Mouse (Mus musculus): Measurements from ENCODE around the gene Edem2. TPM values are rescaled to one million over a fixed set of nuclear protein-coding genes. Genes with fewer than 3 reads are reported as not detected.

The Edem2 gene
- total RNA-seq, 2 experiments from 2014 or later, result 16.6 to 17.8 TPM

- intact Hi-C loops (cut with DNase I), result no loop called here
- DNase-seq (ENCODE audit: low spot score in 2 of 2), result no peak
Measured at GRCm38 (mm10) chr2:155694564-155694963, 34.7 kb downstream of the Edem2 start.

GRCm38 (mm10) chr2:155693136-155693535 lies 36.1 kb downstream of the Edem2 start:
- no peak for DNase-seq (ENCODE audit: low spot score in 2 of 2)
- intact Hi-C loops (cut with DNase I), result no loop called here

- peak; percentile 96 to 98 for DNase-seq (ENCODE audit: low spot score in 2 of 2)
- intact Hi-C loops (cut with DNase I), result no loop called here
Measured at GRCm38 (mm10) chr2:155691723-155692493, 37.4 kb downstream of the Edem2 start, which contains the start of gene Trpc4ap. Gene Trpc4ap, minus strand, starts transcription at chr2:155692384.

- DNase-seq (ENCODE audit: low spot score in 2 of 2), result no peak
- intact Hi-C loops (cut with DNase I), result no loop called here
Measured at GRCm38 (mm10) chr2:155691336-155691722, 37.9 kb downstream of the Edem2 start.

- intact Hi-C loops (cut with DNase I), result no loop called here
- no peak for DNase-seq (ENCODE audit: low spot score in 2 of 2)
Measured at GRCm38 (mm10) chr2:155689211-155689610, 40.1 kb downstream of the Edem2 start.

- intact Hi-C loops (cut with DNase I), result no loop called here
- no peak for DNase-seq (ENCODE audit: low spot score in 2 of 2)
Measured at GRCm38 (mm10) chr2:155687746-155688145, 41.5 kb downstream of the Edem2 start.

GRCm38 (mm10) chr2:155686572-155686971 lies 42.7 kb downstream of the Edem2 start:
- intact Hi-C loops (cut with DNase I), result no loop called here
- no peak for DNase-seq (ENCODE audit: low spot score in 2 of 2)

GRCm38 (mm10) chr2:155683821-155684220 lies 45.5 kb downstream of the Edem2 start:
- DNase-seq (ENCODE audit: low spot score in 2 of 2), result no peak

GRCm38 (mm10) chr2:155683137-155683536 lies 46.1 kb downstream of the Edem2 start:
- no peak for DNase-seq (ENCODE audit: low spot score in 2 of 2)
- intact Hi-C loops (cut with DNase I), result no loop called here

More at GRCm38 (mm10) chr2:155683821-155684220, 45.5 kb downstream of the Edem2 start:
- intact Hi-C loops (cut with DNase I), result no loop called here

- no peak for DNase-seq (ENCODE audit: low spot score in 2 of 2)
- intact Hi-C loops (cut with DNase I), result no loop called here
Measured at GRCm38 (mm10) chr2:155681874-155682273, 47.4 kb downstream of the Edem2 start.

- intact Hi-C loops (cut with DNase I), result no loop called here
Measured at GRCm38 (mm10) chr2:155681194-155681593, 48.1 kb downstream of the Edem2 start.

GRCm38 (mm10) chr2:155680591-155680990 lies 48.7 kb downstream of the Edem2 start:
- no peak for DNase-seq (ENCODE audit: low spot score in 2 of 2)
- intact Hi-C loops (cut with DNase I), result no loop called here

More at GRCm38 (mm10) chr2:155681194-155681593, 48.1 kb downstream of the Edem2 start:
- DNase-seq (ENCODE audit: low spot score in 2 of 2), result no peak

- DNase-seq (ENCODE audit: low spot score in 2 of 2), result no peak
- intact Hi-C loops (cut with DNase I), result no loop called here
Measured at GRCm38 (mm10) chr2:155679586-155680110, 49.6 kb downstream of the Edem2 start.

- intact Hi-C loops (cut with DNase I), result no loop called here
- DNase-seq (ENCODE audit: low spot score in 2 of 2), result no peak
Measured at GRCm38 (mm10) chr2:155675118-155675517, 54.2 kb downstream of the Edem2 start.

GRCm38 (mm10) chr2:155673546-155673945 lies 55.7 kb downstream of the Edem2 start:
- intact Hi-C loops (cut with DNase I), result no loop called here

GRCm38 (mm10) chr2:155671236-155671635 lies 58.0 kb downstream of the Edem2 start:
- peak in 1 of 2 experiments; percentile 23 for DNase-seq (ENCODE audit: low spot score in 2 of 2)
- intact Hi-C loops (cut with DNase I), result no loop called here

More at GRCm38 (mm10) chr2:155673546-155673945, 55.7 kb downstream of the Edem2 start:
- peak; percentile 45 to 59 for DNase-seq (ENCODE audit: low spot score in 2 of 2)

- intact Hi-C loops (cut with DNase I), result no loop called here
- DNase-seq (ENCODE audit: low spot score in 2 of 2), result no peak
Measured at GRCm38 (mm10) chr2:155668461-155668860, 60.8 kb downstream of the Edem2 start.

- no peak for DNase-seq (ENCODE audit: low spot score in 2 of 2)
- intact Hi-C loops (cut with DNase I), result no loop called here
Measured at GRCm38 (mm10) chr2:155667881-155668280, 61.4 kb downstream of the Edem2 start.

- intact Hi-C loops (cut with DNase I), result loop anchor here (5.0 kb wide), 1 partner anchor 98 kb away; no protein-coding TSS in a partner anchor
- DNase-seq (ENCODE audit: low spot score in 2 of 2), result no peak
Measured at GRCm38 (mm10) chr2:155663910-155664460, 65.3 kb downstream of the Edem2 start.

GRCm38 (mm10) chr2:155663097-155663496 lies 66.2 kb downstream of the Edem2 start:
- DNase-seq (ENCODE audit: low spot score in 2 of 2), result peak; percentile 79 to 86
- intact Hi-C loops (cut with DNase I), result loop anchor here (5.0 kb wide), 1 partner anchor 99 kb away; no protein-coding TSS in a partner anchor

Data from left cerebral cortex, postnatal 14 days (tissue).